Mouse (Mus musculus): ENCODE results near the gene Fbxl4. TPM values are rescaled to one million over a fixed set of nuclear protein-coding genes. Genes with fewer than 3 reads are reported as not detected.
A peak's percentile ranks its signal among the peaks of the same experiment; 100 is the strongest.

Gene Fbxl4
- polyA plus RNA-seq, 1 experiment: 24.4 TPM

GRCm38 (mm10) chr4:22402930-22403329 is 45.6 kb downstream of the Fbxl4 start:
- no peak for TF ChIP-seq CTCF (IDR thresholded peaks at IDR 0.05; ENCODE audit: borderline replicate concordance, insufficient read depth, low read depth, low read length)
- TF ChIP-seq POLR2A (IDR thresholded peaks at IDR 0.05; ENCODE audit: borderline replicate concordance, insufficient read depth, low read length): no peak
- no peak overlapping the region for H3K4me3 ChIP-seq (replicated peaks; ENCODE audit: insufficient read depth, low read depth, low read length)
- DNase-seq: no peak
- no peaks in the 10 kb centered on the region for H3K27me3 ChIP-seq (ENCODE audit: control insufficient read depth, insufficient read depth, low read length)
- 96% methylated on average over 10 of the region's 10 CpGs for WGBS
- no peaks in the 10 kb centered on the region for H3K4me1 ChIP-seq (ENCODE audit: control insufficient read depth, insufficient read depth, low read length)
- no peak overlapping the region for H3K27ac ChIP-seq (ENCODE audit: insufficient read depth, low read length)

- no peak for DNase-seq
- Histone ChIP-seq H3K4me1 (ENCODE audit: control insufficient read depth, insufficient read depth, low read length) (no peaks in the 10 kb centered on the region), H3K4me3 (replicated peaks; ENCODE audit: insufficient read depth, low read depth, low read length) (no peak overlapping the region), H3K27ac (ENCODE audit: insufficient read depth, low read length) (no peak overlapping the region), H3K27me3 (ENCODE audit: control insufficient read depth, insufficient read depth, low read length) (no peaks in the 10 kb centered on the region)
- 87% methylated on average over 2 of the region's 2 CpGs for WGBS
- TF ChIP-seq CTCF (IDR thresholded peaks at IDR 0.05; ENCODE audit: borderline replicate concordance, insufficient read depth, low read depth, low read length) (no peak), POLR2A (IDR thresholded peaks at IDR 0.05; ENCODE audit: borderline replicate concordance, insufficient read depth, low read length) (no peak)
These were observed 63.3 kb downstream of the Fbxl4 start for GRCm38 (mm10) chr4:22420627-22421026.

DNA sequence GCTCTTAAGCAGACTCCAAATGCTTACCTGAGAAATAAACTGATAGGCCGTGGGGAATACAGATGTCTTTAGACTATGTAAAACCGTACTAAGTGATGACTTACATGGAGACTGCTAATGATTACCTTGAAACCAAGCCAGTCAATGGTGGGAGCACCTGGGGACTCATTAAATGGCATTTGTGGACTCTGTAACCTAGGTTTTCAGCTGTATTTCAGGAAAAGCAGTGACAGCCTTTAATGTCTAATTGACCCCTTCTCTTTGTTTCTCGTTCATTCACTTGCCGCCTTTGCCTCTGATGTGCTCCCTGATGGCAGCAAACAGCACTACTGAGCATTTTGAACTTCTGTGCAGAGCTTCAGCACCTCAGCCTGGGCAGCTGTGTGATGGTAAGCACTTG is 65.1 kb downstream of the Fbxl4 start:
- Histone ChIP-seq H3K4me3 (replicated peaks; ENCODE audit: insufficient read depth, low read depth, low read length) (no peak overlapping the region), H3K4me1 (ENCODE audit: control insufficient read depth, insufficient read depth, low read length) (no peaks in the 10 kb centered on the region), H3K27me3 (ENCODE audit: control insufficient read depth, insufficient read depth, low read length) (no peaks in the 10 kb centered on the region), H3K27ac (ENCODE audit: insufficient read depth, low read length) (no peak overlapping the region)
- WGBS: 92% methylated on average over 4 of the region's 4 CpGs
- DNase-seq: no peak
- TF ChIP-seq CTCF (IDR thresholded peaks at IDR 0.05; ENCODE audit: borderline replicate concordance, insufficient read depth, low read depth, low read length) (no peak), POLR2A (IDR thresholded peaks at IDR 0.05; ENCODE audit: borderline replicate concordance, insufficient read depth, low read length) (no peak)

DNA sequence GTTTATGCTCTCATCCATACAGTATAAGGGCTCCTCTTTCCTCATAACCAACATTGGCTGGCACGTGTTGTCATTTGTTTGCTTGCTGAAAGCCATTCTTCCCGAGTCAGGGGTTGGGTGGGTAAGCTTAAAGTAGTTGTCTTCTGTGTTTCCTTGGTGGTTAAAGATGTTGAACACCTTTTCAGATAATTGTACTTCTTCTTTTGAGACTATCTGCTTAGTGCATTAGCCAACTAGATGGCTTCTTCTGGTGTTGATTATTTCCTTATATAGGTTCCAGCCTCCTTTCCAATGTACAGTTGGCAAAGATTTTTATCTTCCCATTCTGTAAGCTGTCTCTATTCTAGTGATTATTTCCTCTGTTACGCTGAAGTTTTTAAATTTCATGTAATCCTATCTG is 70.8 kb downstream of the Fbxl4 start:
- Histone ChIP-seq H3K4me3 (replicated peaks; ENCODE audit: insufficient read depth, low read depth, low read length) (no peak overlapping the region), H3K4me1 (ENCODE audit: control insufficient read depth, insufficient read depth, low read length) (no peaks in the 10 kb centered on the region), H3K27me3 (ENCODE audit: control insufficient read depth, insufficient read depth, low read length) (no peaks in the 10 kb centered on the region), H3K27ac (ENCODE audit: insufficient read depth, low read length) (no peak overlapping the region)
- DNase-seq: no peak
- TF ChIP-seq CTCF (IDR thresholded peaks at IDR 0.05; ENCODE audit: borderline replicate concordance, insufficient read depth, low read depth, low read length): no peak
- TF ChIP-seq POLR2A (IDR thresholded peaks at IDR 0.05; ENCODE audit: borderline replicate concordance, insufficient read depth, low read length): no peak
- WGBS: 92% methylated on average over 3 of the region's 3 CpGs

GRCm38 (mm10) chr4:22469575-22469974 is 112.2 kb downstream of the Fbxl4 start:
- Histone ChIP-seq H3K4me1 (ENCODE audit: control insufficient read depth, insufficient read depth, low read length) (no peaks in the 10 kb centered on the region), H3K27me3 (ENCODE audit: control insufficient read depth, insufficient read depth, low read length) (no peaks in the 10 kb centered on the region), H3K27ac (ENCODE audit: insufficient read depth, low read length) (no peak overlapping the region), H3K4me3 (replicated peaks; ENCODE audit: insufficient read depth, low read depth, low read length) (no peak overlapping the region)
- DNase-seq: no peak
- 52% methylated on average over 1 of the region's 1 CpGs for WGBS
- no peak for TF ChIP-seq CTCF (IDR thresholded peaks at IDR 0.05; ENCODE audit: borderline replicate concordance, insufficient read depth, low read depth, low read length)
- TF ChIP-seq POLR2A (IDR thresholded peaks at IDR 0.05; ENCODE audit: borderline replicate concordance, insufficient read depth, low read length): no peak

GRCm38 (mm10) chr4:22476967-22477710 is 119.8 kb downstream of the Fbxl4 start:
- under 1% methylated on average over 23 of the region's 23 CpGs for WGBS

DNA sequence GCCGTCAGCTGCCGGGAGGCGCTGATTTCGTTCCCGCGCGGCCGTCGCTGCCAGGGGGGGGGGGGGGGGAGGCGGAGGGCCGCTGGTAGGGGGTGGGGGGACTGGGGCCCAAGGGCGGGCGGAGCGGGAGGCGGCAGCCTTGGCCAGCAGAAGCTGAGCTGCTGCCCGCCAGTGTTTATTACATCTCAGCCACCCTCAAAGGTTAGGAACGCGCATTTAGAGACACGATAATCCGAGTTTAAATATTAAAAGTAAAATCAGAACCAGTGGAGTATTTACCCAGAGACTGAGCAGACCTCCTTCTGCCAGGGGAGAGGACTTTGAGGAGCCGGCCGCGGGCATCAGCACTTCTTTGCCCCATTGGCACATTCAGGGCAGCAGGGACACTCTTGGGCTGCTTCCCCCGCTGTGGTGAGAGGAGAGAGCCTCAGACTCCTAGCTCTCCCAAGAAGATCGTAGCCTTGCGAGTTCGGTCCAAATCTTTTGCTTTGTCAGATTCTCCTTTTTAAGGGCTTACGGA is 120.4 kb downstream of the Fbxl4 start:
- H3K27ac ChIP-seq (ENCODE audit: insufficient read depth, low read length): no peak overlapping the region
- peaks cover 1% of the 10 kb centered on the region; the same call in 1 of the 2 replicates for H3K27me3 ChIP-seq (ENCODE audit: control insufficient read depth, insufficient read depth, low read length)
- TF ChIP-seq CTCF (IDR thresholded peaks at IDR 0.05; ENCODE audit: borderline replicate concordance, insufficient read depth, low read depth, low read length): no peak
- no peak for TF ChIP-seq POLR2A (IDR thresholded peaks at IDR 0.05; ENCODE audit: borderline replicate concordance, insufficient read depth, low read length)
- H3K4me1 ChIP-seq (ENCODE audit: control insufficient read depth, insufficient read depth, low read length): no peaks in the 10 kb centered on the region; the same call in 1 of the 2 replicates
- DNase-seq: peak; percentile 23 to 34
- 3% methylated on average over 26 of the region's 28 CpGs for WGBS
- peak overlapping the region; percentile 58 for H3K4me3 ChIP-seq (replicated peaks; ENCODE audit: insufficient read depth, low read depth, low read length)

More at GRCm38 (mm10) chr4:22476967-22477710, 119.8 kb downstream of the Fbxl4 start:
- H3K27me3 ChIP-seq (ENCODE audit: control insufficient read depth, insufficient read depth, low read length): peaks cover 1% of the 10 kb centered on the region; the same call in 1 of the 2 replicates
- no peak overlapping the region for H3K27ac ChIP-seq (ENCODE audit: insufficient read depth, low read length)
- H3K4me1 ChIP-seq (ENCODE audit: control insufficient read depth, insufficient read depth, low read length): no peaks in the 10 kb centered on the region; the same call in 1 of the 2 replicates
- peak overlapping the region; percentile 58 for H3K4me3 ChIP-seq (replicated peaks; ENCODE audit: insufficient read depth, low read depth, low read length)
- DNase-seq: peak; percentile 34 to 56
- TF ChIP-seq POLR2A (IDR thresholded peaks at IDR 0.05; ENCODE audit: borderline replicate concordance, insufficient read depth, low read length): no peak
- peak; percentile 73 for TF ChIP-seq CTCF (IDR thresholded peaks at IDR 0.05; ENCODE audit: borderline replicate concordance, insufficient read depth, low read depth, low read length)

Measured in cerebellum, adult 2 months (tissue).